Mouse (Mus musculus) frontal cortex, postnatal 36 days (tissue): ENCODE results near the gene Gm28038.

Experiments used
- DNase-seq, 2 experiments: peaks; one replicate each; pipeline ENCODE4 v3.0.0; 2022; ENCODE audit warnings: low spot score in 2 of 2

Gm28038 gene

GRCm38 (mm10) chr2:30345971-30346676, 65.3 kb downstream of the Gm28038 start:
- no peak for DNase-seq

- DNase-seq, result no peak
Observed at GRCm38 (mm10) chr2:30349196-30349595, 68.4 kb downstream of the Gm28038 start.
